Comparison of ENCODE assay signal across 8 mouse cellular contexts in genomic region chr2:27507562-27507961, GRCm38 (mm10). TPM values are rescaled to one million over a fixed set of nuclear protein-coding genes. Genes with fewer than 3 reads are reported as not detected.
DNase-seq lines count a peak whose midpoint lies in the region; ATAC-seq and TF ChIP-seq lines count a peak whose summit lies in the region.

TSS of gene Brd3 (minus strand) at chr2:27507662.

- no peak within 1 kb of the TSS for H3K4me2 ChIP-seq in midbrain, embryonic 13.5 days (replicated peaks)

- ATAC-seq in granulocyte monocyte progenitor cell, adult 5-6 weeks (replicated peaks; ENCODE audit: poor library complexity, severe bottlenecking) = no peak
- ATAC-seq in midbrain, embryonic 13.5 days = no peak

- no peak for DNase-seq in layer of hippocampus, adult 8-10 months (ENCODE audit: low spot score in 2 of 2)
- DNase-seq in layer of hippocampus, adult 9-10 months (ENCODE audit: low spot score) = no peak
- no peak for DNase-seq in brain, embryonic 14.5 days (ENCODE audit: low read depth)
- DNase-seq in layer of hippocampus, postnatal 10 days (ENCODE audit: low spot score in 2 of 2) = no peak
- no peak for DNase-seq in retina, embryonic 14.5 days (ENCODE audit: low spot score)
- no peak for DNase-seq in ovary, postnatal 36 days (ENCODE audit: low spot score)

- no peaks in the 10 kb centered on the region for H3K4me1 ChIP-seq in midbrain, embryonic 13.5 days (replicated peaks)

- 70% methylated on average over 4 of the region's 4 CpGs for WGBS in midbrain, embryonic 13.5 days

- no peak for TF ChIP-seq POLR2A in brain, embryonic 14.5 days (IDR thresholded peaks at IDR 0.05; ENCODE audit: borderline replicate concordance, extremely low read depth, insufficient read depth, insufficient read length, poor library complexity, severe bottlenecking)

- H3K9ac ChIP-seq in midbrain, embryonic 13.5 days (replicated peaks) = no peak within 1 kb of the TSS

- H3K4me3 ChIP-seq in midbrain, embryonic 13.5 days (replicated peaks) = no peak within 1 kb of the TSS

- no peaks in the 10 kb centered on the region for H3K9me3 ChIP-seq in midbrain, embryonic 13.5 days

- H3K27me3 ChIP-seq in midbrain, embryonic 13.5 days = no peaks in the 10 kb centered on the region

- TF ChIP-seq CTCF in brain, embryonic 14.5 days (IDR thresholded peaks at IDR 0.05; ENCODE audit: borderline replicate concordance, extremely low read depth, insufficient read depth, insufficient read length) = no peak

- H3K27ac ChIP-seq in midbrain, embryonic 13.5 days = no peak within 1 kb of the TSS

- no peaks in the 10 kb centered on the region for H3K36me3 ChIP-seq in midbrain, embryonic 13.5 days

RNA-seq across cellular contexts. Expression of gene Brd3, which starts in this region (rescaled TPM):
- 10 to 100 TPM; 40.6 to 47.9 (median 46.6) TPM for total RNA-seq in layer of hippocampus, adult 8-10 months (2022)
- 61.9 and 85.0 TPM in 2 replicates for polyA plus RNA-seq in brain, embryonic 14.5 days (2012; rRNA removed)
- total RNA-seq in granulocyte monocyte progenitor cell, adult 5-6 weeks (2014; fragmentation: Nextera tagmentation) = 35.9 and 65.0 TPM in 2 replicates
- total RNA-seq in granulocyte monocyte progenitor cell, adult 5-6 weeks (2017) = 25.6 and 26.3 TPM in 2 replicates
- total RNA-seq in layer of hippocampus, postnatal 10 days (2021) = 10 to 100 TPM; 79.7 to 80.2 TPM
- polyA plus RNA-seq in midbrain, embryonic 13.5 days (2015; fragmentation: Nextera tagmentation; extraction: Ambion mirVana) = 145 and 153 TPM in 2 replicates
